ENCODE assay signal across 8 mouse cellular contexts in the genomic region with DNA sequence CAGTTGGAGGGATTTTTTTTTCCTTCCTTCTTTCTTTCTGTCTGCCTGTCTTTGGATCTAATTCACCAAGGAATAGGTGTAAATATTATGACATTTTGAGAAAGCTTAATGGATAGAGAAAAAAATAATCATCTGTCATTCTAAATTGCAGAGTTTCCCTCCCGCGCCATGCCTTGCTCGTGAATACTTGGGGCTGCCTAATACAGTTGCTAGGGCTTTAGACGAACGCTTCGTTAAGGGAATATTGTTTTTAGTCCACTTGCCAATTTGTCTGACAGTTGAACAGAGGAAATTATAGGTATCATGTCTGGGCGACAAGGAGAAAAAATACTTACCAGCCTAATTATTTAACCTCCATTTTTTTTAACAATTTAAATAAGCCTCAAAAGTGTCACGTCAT. TPM values are rescaled to one million over a fixed set of nuclear protein-coding genes. Genes with fewer than 3 reads are reported as not detected.
DNase-seq lines count a peak whose midpoint lies in the region; ATAC-seq and TF ChIP-seq lines count a peak whose summit lies in the region.

No protein-coding gene starts in this region.

- H3K9me3 ChIP-seq in kidney, embryonic 15.5 days (replicated peaks), result no peaks in the 10 kb centered on the region
- H3K9me3 ChIP-seq in embryonic facial prominence, embryonic 15.5 days (replicated peaks), result no peaks in the 10 kb centered on the region
- H3K9me3 ChIP-seq in intestine, postnatal 0 days (ENCODE audit: control insufficient read depth), result no peaks in the 10 kb centered on the region

- no peak overlapping the region for H3K27ac ChIP-seq in kidney, embryonic 15.5 days
- H3K27ac ChIP-seq in embryonic facial prominence, embryonic 15.5 days (replicated peaks), result no peak overlapping the region
- H3K27ac ChIP-seq in intestine, postnatal 0 days (ENCODE audit: low read depth, low read length), result no peak overlapping the region

- H3K4me2 ChIP-seq in kidney, embryonic 15.5 days, result peak overlapping the region; percentile 71
- peak overlapping the region; percentile 92 for H3K4me2 ChIP-seq in embryonic facial prominence, embryonic 15.5 days (replicated peaks)
- peak overlapping the region; percentile 57; the same call in 1 of the 2 replicates for H3K4me2 ChIP-seq in intestine, postnatal 0 days (replicated peaks; ENCODE audit: low read depth)

- peaks cover 83% of the 10 kb centered on the region for H3K27me3 ChIP-seq in kidney, embryonic 15.5 days
- peaks cover 47% of the 10 kb centered on the region for H3K27me3 ChIP-seq in embryonic facial prominence, embryonic 15.5 days
- peaks cover 54% of the 10 kb centered on the region for H3K27me3 ChIP-seq in intestine, postnatal 0 days (replicated peaks; ENCODE audit: control insufficient read depth, insufficient read depth, low read length)

- ATAC-seq in kidney, embryonic 15.5 days (replicated peaks; ENCODE audit: low FRiP score), result no peak
- no peak for ATAC-seq in embryonic facial prominence, embryonic 15.5 days (ENCODE audit: insufficient number of reproducible peaks, low FRiP score, low TSS enrichment, low read depth)
- no peak for ATAC-seq in intestine, postnatal 0 days

- WGBS in kidney, embryonic 15.5 days, result 2% methylated on average over 8 of the region's 8 CpGs
- WGBS in embryonic facial prominence, embryonic 15.5 days, result 3% methylated on average over 8 of the region's 8 CpGs
- 8% methylated on average over 8 of the region's 8 CpGs for WGBS in intestine, postnatal 0 days

- DNase-seq in kidney, postnatal 14 days, result no peak
- peak; percentile 15 for DNase-seq in neural tube, embryonic 10.5 days (ENCODE audit: extremely low spot score, low spot score)
- no peak for DNase-seq in cerebellum, adult 8-10 months
- DNase-seq in adrenal gland, postnatal 25 days, result no peak
- DNase-seq in thymus, postnatal 25 days, result no peak

- H3K4me1 ChIP-seq in kidney, embryonic 15.5 days, result peaks cover 32% of the 10 kb centered on the region
- peaks cover 29% of the 10 kb centered on the region for H3K4me1 ChIP-seq in embryonic facial prominence, embryonic 15.5 days
- no peaks in the 10 kb centered on the region for H3K4me1 ChIP-seq in intestine, postnatal 0 days (replicated peaks; ENCODE audit: control insufficient read depth, insufficient read depth, low read length)

- no peak for TF ChIP-seq CTCF in intestine, postnatal 0 days (IDR thresholded peaks at IDR 0.05; ENCODE audit: low read depth)

- no peak overlapping the region for H3K9ac ChIP-seq in kidney, embryonic 15.5 days
- H3K9ac ChIP-seq in embryonic facial prominence, embryonic 15.5 days, result no peak overlapping the region
- no peak overlapping the region for H3K9ac ChIP-seq in intestine, postnatal 0 days (ENCODE audit: low read depth, low read length)

- peak overlapping the region; percentile 44 for H3K4me3 ChIP-seq in kidney, embryonic 15.5 days (replicated peaks)
- peak overlapping the region; percentile 47 for H3K4me3 ChIP-seq in embryonic facial prominence, embryonic 15.5 days (replicated peaks)
- H3K4me3 ChIP-seq in intestine, postnatal 0 days (ENCODE audit: low read depth, low read length), result no peak overlapping the region

- no peaks in the 10 kb centered on the region for H3K36me3 ChIP-seq in kidney, embryonic 15.5 days
- H3K36me3 ChIP-seq in embryonic facial prominence, embryonic 15.5 days, result no peaks in the 10 kb centered on the region
- H3K36me3 ChIP-seq in intestine, postnatal 0 days (ENCODE audit: control insufficient read depth, insufficient read depth), result no peaks in the 10 kb centered on the region

RNA-seq across cellular contexts. Expression of gene Bdnf, which starts 4.0 kb away (rescaled TPM):
- polyA plus RNA-seq in kidney, embryonic 15.5 days (2015; fragmentation: Nextera tagmentation; extraction: Ambion mirVana), result 0.81 and 1.1 TPM in 2 replicates
- polyA plus RNA-seq in embryonic facial prominence, embryonic 15.5 days (2015; fragmentation: Nextera tagmentation; extraction: Ambion mirVana), result 3.2 and 4.2 TPM in 2 replicates
- polyA plus RNA-seq in intestine, postnatal 0 days (2015; fragmentation: Nextera tagmentation; extraction: Ambion mirVana), result 1.6 and 1.7 TPM in 2 replicates
- total RNA-seq in adrenal gland, postnatal 25 days (2021), result 0.21 TPM in 1 of 2 replicates, not detected in the other
